ENCODE assay signal across 25 mouse cellular contexts in genomic region chr16:52472635-52473034, GRCm38 (mm10).
"Had no signal": no experiment of that assay in that cellular context is flagged by ENCODE, and none has a peak within 500 bp of the region (broad histone marks: within the 10 kb centered on the region; RNA-seq: fewer than 3 reads in every experiment).

No protein-coding gene starts in this region.

- ATAC-seq: forebrain, postnatal 0 days; hindbrain, embryonic 16.5 days; inflammation-experienced regulatory T-cells, adult 6 months; intestine, embryonic 15.5 days; intestine, postnatal 0 days had no signal

- H3K9me3 ChIP-seq: heart, embryonic 13.5 days; heart, embryonic 15.5 days; intestine, embryonic 15.5 days; limb, embryonic 13.5 days; limb, embryonic 15.5 days had no signal

- DNase-seq: forebrain, postnatal 0 days; gastrocnemius, postnatal 14 days; gastrocnemius, postnatal 36 days; heart, adult 11 months; heart, adult 2 months; heart, postnatal 14 days; heart, postnatal 36 days; kidney, adult 18-20 months; kidney, adult 8-10 months; kidney, postnatal 10 days; kidney, postnatal 25 days; kidney, postnatal 4 days; left cerebral cortex, postnatal 4 days had no signal

- H3K4me3 ChIP-seq: heart, adult 2 months; heart, embryonic 13.5 days; heart, embryonic 15.5 days; intestine, embryonic 15.5 days; layer of hippocampus, adult 2 months; left cerebral cortex, adult 2 months; limb, embryonic 13.5 days; limb, embryonic 15.5 days had no signal

- H3K9ac ChIP-seq: forebrain, postnatal 0 days; heart, embryonic 13.5 days; heart, embryonic 15.5 days; hindbrain, embryonic 14.5 days; intestine, embryonic 15.5 days; limb, embryonic 13.5 days; limb, embryonic 15.5 days had no signal

- H3K4me1 ChIP-seq: heart, embryonic 13.5 days; heart, embryonic 15.5 days; intestine, embryonic 15.5 days; limb, embryonic 13.5 days had no signal

- H3K4me2 ChIP-seq: heart, embryonic 11.5 days; heart, embryonic 13.5 days; heart, embryonic 15.5 days; hindbrain, embryonic 14.5 days; intestine, embryonic 15.5 days; limb, embryonic 13.5 days; limb, embryonic 15.5 days had no signal

- H3K27me3 ChIP-seq: heart, embryonic 13.5 days; heart, embryonic 15.5 days; intestine, embryonic 15.5 days; limb, embryonic 13.5 days; limb, embryonic 15.5 days had no signal

- H3K36me3 ChIP-seq: heart, embryonic 13.5 days; heart, embryonic 15.5 days; intestine, embryonic 15.5 days; limb, embryonic 13.5 days; limb, embryonic 15.5 days had no signal

- H3K27ac ChIP-seq: heart, adult 2 months; heart, embryonic 13.5 days; heart, embryonic 15.5 days; hindbrain, embryonic 14.5 days; intestine, embryonic 15.5 days; layer of hippocampus, adult 2 months; left cerebral cortex, adult 2 months; limb, embryonic 13.5 days; limb, embryonic 15.5 days had no signal
